Mouse (Mus musculus): ENCODE measurements at regions not wholly inside any gene's neighbourhood (a gene's known extent, or its start where the extent isn't known, plus 50 kb on each side); places are given as distances from the start of the nearest gene placed in this dataset.

DNA sequence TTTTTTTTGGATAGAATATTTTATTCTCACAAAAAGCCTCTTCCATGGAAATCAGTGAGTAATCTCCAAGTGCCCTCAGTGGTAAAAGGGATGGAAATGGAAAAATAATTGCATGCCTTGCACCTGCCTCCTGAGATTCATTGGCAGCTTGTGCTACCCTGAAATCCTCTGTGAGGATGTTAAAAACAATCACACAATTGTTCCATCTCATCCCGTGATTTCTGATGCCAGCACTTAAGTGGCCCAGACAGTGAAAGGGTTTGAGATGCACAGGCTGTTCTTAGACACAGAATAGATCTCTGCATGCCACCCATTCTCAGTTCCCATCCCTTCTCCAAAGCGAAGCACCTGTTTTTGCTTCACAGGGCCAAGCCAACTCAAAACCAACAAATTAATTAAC is 398.9 kb upstream of the Cd180 start:
- Histone ChIP-seq H3K9ac (ENCODE audit: low read depth, low read length) (no peak overlapping the region), H3K4me1 (ENCODE audit: control insufficient read depth, insufficient read depth, low read length) (no peaks in the 10 kb centered on the region), H3K27ac (ENCODE audit: low read depth, low read length) (no peak overlapping the region), H3K27me3 (ENCODE audit: control insufficient read depth, insufficient read depth, low read length) (no peaks in the 10 kb centered on the region), H3K4me2 (replicated peaks; ENCODE audit: low read depth, low read length) (no peak overlapping the region), H3K9me3 (ENCODE audit: control insufficient read depth, low read length) (no peaks in the 10 kb centered on the region), H3K36me3 (ENCODE audit: control insufficient read depth, insufficient read depth, low read length) (no peaks in the 10 kb centered on the region), H3K4me3 (ENCODE audit: low read length) (no peak overlapping the region)
- ATAC-seq (ENCODE audit: low FRiP score, low TSS enrichment): no peak
- 85% methylated on average over 2 of the region's 2 CpGs for WGBS

DNA sequence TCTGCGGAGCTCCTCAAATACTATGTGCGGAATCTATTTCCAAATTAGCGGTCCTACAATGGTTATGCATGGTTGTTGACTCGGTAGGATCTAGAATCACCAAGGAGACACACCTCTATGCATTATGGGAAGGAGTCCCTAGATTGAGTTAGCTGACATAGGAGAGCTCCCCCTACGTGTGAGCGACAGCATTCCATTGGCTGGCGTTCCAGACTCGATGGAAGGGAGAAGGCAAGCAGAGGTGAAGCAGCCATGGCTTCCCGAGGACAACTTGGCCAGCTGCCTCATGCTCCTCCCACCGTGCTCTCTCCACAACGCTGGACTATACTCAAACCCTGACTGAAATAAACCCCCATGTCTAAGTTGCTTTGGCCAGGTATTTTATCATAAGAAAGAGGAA is 398.3 kb upstream of the Cd180 start:
- H3K27ac ChIP-seq (ENCODE audit: low read depth, low read length): no peak overlapping the region
- H3K36me3 ChIP-seq (ENCODE audit: control insufficient read depth, insufficient read depth, low read length): no peaks in the 10 kb centered on the region
- 87% methylated on average over 11 of the region's 11 CpGs for WGBS
- no peak overlapping the region for H3K4me3 ChIP-seq (ENCODE audit: low read length)
- no peak for ATAC-seq (ENCODE audit: low FRiP score, low TSS enrichment)
- H3K27me3 ChIP-seq (ENCODE audit: control insufficient read depth, insufficient read depth, low read length): no peaks in the 10 kb centered on the region
- no peaks in the 10 kb centered on the region for H3K4me1 ChIP-seq (ENCODE audit: control insufficient read depth, insufficient read depth, low read length)
- no peaks in the 10 kb centered on the region for H3K9me3 ChIP-seq (ENCODE audit: control insufficient read depth, low read length)
- H3K9ac ChIP-seq (ENCODE audit: low read depth, low read length): no peak overlapping the region
- H3K4me2 ChIP-seq (replicated peaks; ENCODE audit: low read depth, low read length): no peak overlapping the region

DNA sequence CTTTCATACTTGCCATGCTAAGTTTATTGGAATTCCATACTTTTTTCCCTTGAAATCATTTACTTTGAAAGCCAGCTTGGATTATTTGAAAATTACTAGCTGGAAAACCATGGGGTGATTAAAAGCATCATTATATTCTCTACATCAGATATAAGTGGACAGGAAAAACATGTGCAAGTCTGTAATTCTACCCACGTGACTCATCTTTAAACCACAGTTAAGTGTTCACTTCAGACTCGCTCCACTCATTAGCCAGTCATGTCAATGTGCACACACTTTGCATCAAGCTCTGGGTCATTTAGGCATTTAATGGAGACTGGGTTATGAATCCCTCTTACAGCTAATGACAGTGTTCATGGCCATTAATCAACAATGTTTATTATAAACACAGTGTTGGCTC is 385.4 kb upstream of the Cd180 start:
- H3K4me1 ChIP-seq (ENCODE audit: control insufficient read depth, insufficient read depth, low read length): no peaks in the 10 kb centered on the region
- no peak for ATAC-seq (ENCODE audit: low FRiP score, low TSS enrichment)
- H3K9ac ChIP-seq (ENCODE audit: low read depth, low read length): no peak overlapping the region
- no peaks in the 10 kb centered on the region for H3K27me3 ChIP-seq (ENCODE audit: control insufficient read depth, insufficient read depth, low read length)
- WGBS: 65% methylated on average over 2 of the region's 2 CpGs
- H3K4me3 ChIP-seq (ENCODE audit: low read length): no peak overlapping the region
- H3K36me3 ChIP-seq (ENCODE audit: control insufficient read depth, insufficient read depth, low read length): no peaks in the 10 kb centered on the region
- no peak overlapping the region for H3K27ac ChIP-seq (ENCODE audit: low read depth, low read length)
- H3K4me2 ChIP-seq (replicated peaks; ENCODE audit: low read depth, low read length): no peak overlapping the region
- H3K9me3 ChIP-seq (ENCODE audit: control insufficient read depth, low read length): no peaks in the 10 kb centered on the region

DNA sequence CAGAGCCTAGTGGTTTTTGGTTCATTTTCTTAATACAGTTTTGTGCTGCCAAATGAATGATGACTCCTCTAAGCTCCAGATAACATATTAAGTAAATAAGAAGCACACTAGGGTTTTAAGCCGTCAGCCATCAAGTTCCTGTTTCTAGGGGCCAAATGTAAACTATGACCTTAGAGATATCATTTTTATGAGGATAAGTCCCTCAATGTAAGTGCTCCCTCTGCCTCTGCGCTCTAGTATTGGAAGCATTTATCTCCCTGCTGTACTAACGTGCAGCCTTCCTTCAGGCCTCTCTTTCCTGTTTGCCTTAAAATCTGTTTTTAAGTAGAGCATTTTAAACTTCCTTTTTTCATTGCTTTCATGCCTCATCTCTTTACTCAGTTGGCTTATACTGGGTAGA is 381.3 kb upstream of the Cd180 start:
- H3K4me1 ChIP-seq (ENCODE audit: control insufficient read depth, insufficient read depth, low read length): no peaks in the 10 kb centered on the region
- H3K4me2 ChIP-seq (replicated peaks; ENCODE audit: low read depth, low read length): no peak overlapping the region
- no peaks in the 10 kb centered on the region for H3K9me3 ChIP-seq (ENCODE audit: control insufficient read depth, low read length)
- H3K27me3 ChIP-seq (ENCODE audit: control insufficient read depth, insufficient read depth, low read length): no peaks in the 10 kb centered on the region
- no peak overlapping the region for H3K27ac ChIP-seq (ENCODE audit: low read depth, low read length)
- H3K9ac ChIP-seq (ENCODE audit: low read depth, low read length): no peak overlapping the region
- ATAC-seq (ENCODE audit: low FRiP score, low TSS enrichment): no peak
- H3K4me3 ChIP-seq (ENCODE audit: low read length): no peak overlapping the region
- WGBS: 53% methylated on average over 3 of the region's 3 CpGs
- no peaks in the 10 kb centered on the region for H3K36me3 ChIP-seq (ENCODE audit: control insufficient read depth, insufficient read depth, low read length)

DNA sequence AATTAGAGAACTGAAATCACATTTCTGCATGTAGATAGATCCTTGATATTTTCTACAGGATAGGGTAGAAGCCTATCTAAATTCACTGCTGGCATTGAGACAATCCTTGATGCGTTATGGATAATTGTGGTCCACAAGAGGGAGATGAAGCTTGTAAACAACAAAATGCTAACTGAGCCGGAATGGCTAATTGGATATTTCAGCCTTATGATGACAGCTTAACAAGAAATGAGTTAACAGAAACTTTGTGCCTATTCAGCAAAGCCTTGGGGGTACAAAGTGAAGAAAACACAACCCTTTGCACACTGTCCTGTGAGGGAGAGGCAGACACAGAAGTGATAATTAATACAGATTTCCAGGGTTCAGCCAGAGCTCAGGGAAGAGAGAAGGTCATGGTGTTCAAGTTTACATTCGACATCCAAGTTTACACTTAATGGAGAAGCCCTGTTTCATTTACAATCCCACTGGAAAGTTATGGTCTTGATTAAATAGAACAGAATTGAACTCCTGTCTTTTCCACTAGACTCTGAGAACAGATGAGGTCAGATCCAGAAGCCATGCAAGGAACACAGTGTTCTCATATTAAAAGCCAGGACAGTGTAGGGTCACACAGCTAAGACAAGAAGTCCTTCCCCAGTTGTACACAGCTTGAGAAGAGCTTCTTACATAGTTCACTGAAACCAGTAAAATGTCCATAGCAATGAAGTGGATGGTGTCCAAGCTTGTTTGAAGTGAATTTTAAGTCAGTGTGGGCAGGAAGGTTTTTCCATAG is 377.3 kb upstream of the Cd180 start:
- Histone ChIP-seq H3K27me3 (ENCODE audit: control insufficient read depth, insufficient read depth, low read length) (no peaks in the 10 kb centered on the region), H3K36me3 (ENCODE audit: control insufficient read depth, insufficient read depth, low read length) (no peaks in the 10 kb centered on the region), H3K9me3 (ENCODE audit: control insufficient read depth, low read length) (no peaks in the 10 kb centered on the region), H3K27ac (ENCODE audit: low read depth, low read length) (no peak overlapping the region), H3K9ac (ENCODE audit: low read depth, low read length) (no peak overlapping the region), H3K4me3 (ENCODE audit: low read length) (no peak overlapping the region), H3K4me1 (ENCODE audit: control insufficient read depth, insufficient read depth, low read length) (no peaks in the 10 kb centered on the region), H3K4me2 (replicated peaks; ENCODE audit: low read depth, low read length) (no peak overlapping the region)
- WGBS: 88% methylated on average over 3 of the region's 3 CpGs
- no peak for ATAC-seq (ENCODE audit: low FRiP score, low TSS enrichment)

DNA sequence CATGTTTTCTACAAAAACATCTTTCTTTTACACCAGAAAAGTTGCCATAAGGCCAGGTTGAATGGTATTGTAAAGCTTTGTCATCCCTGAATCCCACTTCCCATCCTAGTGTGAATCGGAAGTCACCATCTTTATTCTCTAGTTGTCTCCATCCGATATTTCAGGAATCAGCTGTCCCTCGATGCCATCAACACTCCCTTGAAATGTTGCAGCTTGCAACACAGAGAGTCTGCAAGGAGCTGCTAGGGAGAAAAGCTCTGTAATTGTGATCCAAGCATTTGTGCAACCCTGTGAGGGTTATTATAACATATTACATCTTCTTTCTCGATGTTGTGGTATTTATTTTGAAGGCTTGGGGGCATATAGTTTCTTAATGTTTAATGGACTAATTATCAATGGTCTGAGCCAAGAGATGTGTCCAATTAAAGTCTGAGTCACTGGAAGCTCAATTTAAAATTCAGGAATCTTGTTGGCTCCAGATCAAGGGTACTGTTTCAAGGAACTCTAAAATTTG is 374.4 kb upstream of the Cd180 start:
- Histone ChIP-seq H3K9me3 (ENCODE audit: control insufficient read depth, low read length) (no peaks in the 10 kb centered on the region), H3K36me3 (ENCODE audit: control insufficient read depth, insufficient read depth, low read length) (no peaks in the 10 kb centered on the region), H3K9ac (ENCODE audit: low read depth, low read length) (no peak overlapping the region), H3K27ac (ENCODE audit: low read depth, low read length) (no peak overlapping the region), H3K4me1 (ENCODE audit: control insufficient read depth, insufficient read depth, low read length) (no peaks in the 10 kb centered on the region), H3K27me3 (ENCODE audit: control insufficient read depth, insufficient read depth, low read length) (no peaks in the 10 kb centered on the region), H3K4me2 (replicated peaks; ENCODE audit: low read depth, low read length) (no peak overlapping the region), H3K4me3 (ENCODE audit: low read length) (no peak overlapping the region)
- no peak for ATAC-seq (ENCODE audit: low FRiP score, low TSS enrichment)
- 79% methylated on average over 4 of the region's 4 CpGs for WGBS

DNA sequence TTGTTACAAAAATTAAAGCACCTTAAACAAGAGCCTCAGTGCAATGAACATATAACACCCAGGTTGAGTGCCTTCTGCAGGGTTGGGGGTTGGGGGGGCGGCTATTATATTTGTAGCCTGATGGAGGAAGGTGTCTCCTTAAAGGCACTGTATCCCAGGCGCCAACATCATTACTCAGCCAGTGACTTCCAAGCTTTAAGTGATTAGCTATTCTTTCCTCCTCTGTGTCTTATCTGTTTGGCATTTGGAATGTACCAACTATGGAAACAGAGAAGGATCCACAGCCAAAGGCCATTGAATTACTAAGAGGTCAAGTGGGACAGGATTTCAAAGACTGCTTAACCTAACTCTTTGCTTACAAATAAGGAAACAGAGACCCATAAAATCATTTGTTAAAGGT is 373.9 kb upstream of the Cd180 start:
- no peak for ATAC-seq (ENCODE audit: low FRiP score, low TSS enrichment)
- Histone ChIP-seq H3K9ac (ENCODE audit: low read depth, low read length) (no peak overlapping the region), H3K9me3 (ENCODE audit: control insufficient read depth, low read length) (no peaks in the 10 kb centered on the region), H3K36me3 (ENCODE audit: control insufficient read depth, insufficient read depth, low read length) (no peaks in the 10 kb centered on the region), H3K27me3 (ENCODE audit: control insufficient read depth, insufficient read depth, low read length) (no peaks in the 10 kb centered on the region), H3K27ac (ENCODE audit: low read depth, low read length) (no peak overlapping the region), H3K4me1 (ENCODE audit: control insufficient read depth, insufficient read depth, low read length) (no peaks in the 10 kb centered on the region), H3K4me2 (replicated peaks; ENCODE audit: low read depth, low read length) (no peak overlapping the region), H3K4me3 (ENCODE audit: low read length) (no peak overlapping the region)
- 83% methylated on average over 2 of the region's 2 CpGs for WGBS

DNA sequence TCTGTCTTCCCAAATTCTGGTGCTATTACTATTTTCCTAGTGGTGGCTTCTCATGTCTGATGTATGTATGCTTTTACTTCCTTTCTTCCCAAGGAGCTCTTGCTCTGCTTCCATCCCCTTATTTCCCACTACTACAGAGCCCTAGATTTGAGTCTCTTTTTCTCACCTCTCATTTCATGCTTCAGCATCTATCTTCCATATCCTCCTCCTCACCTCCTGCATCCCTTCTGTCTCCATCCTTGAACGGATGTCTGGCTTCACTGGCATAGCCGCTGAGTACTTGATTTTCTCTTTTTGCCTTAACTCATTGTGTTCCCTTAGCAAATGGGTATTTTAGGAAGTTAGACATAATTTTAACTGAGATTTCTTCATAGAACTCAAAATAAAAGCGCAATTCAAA is 369.5 kb upstream of the Cd180 start:
- Histone ChIP-seq H3K4me3 (ENCODE audit: low read length) (no peak overlapping the region), H3K9me3 (ENCODE audit: control insufficient read depth, low read length) (no peaks in the 10 kb centered on the region), H3K36me3 (ENCODE audit: control insufficient read depth, insufficient read depth, low read length) (no peaks in the 10 kb centered on the region), H3K9ac (ENCODE audit: low read depth, low read length) (no peak overlapping the region), H3K4me1 (ENCODE audit: control insufficient read depth, insufficient read depth, low read length) (no peaks in the 10 kb centered on the region), H3K27ac (ENCODE audit: low read depth, low read length) (no peak overlapping the region), H3K27me3 (ENCODE audit: control insufficient read depth, insufficient read depth, low read length) (no peaks in the 10 kb centered on the region), H3K4me2 (replicated peaks; ENCODE audit: low read depth, low read length) (no peak overlapping the region)
- WGBS: 93% methylated on average over 3 of the region's 3 CpGs
- ATAC-seq (ENCODE audit: low FRiP score, low TSS enrichment): no peak

DNA sequence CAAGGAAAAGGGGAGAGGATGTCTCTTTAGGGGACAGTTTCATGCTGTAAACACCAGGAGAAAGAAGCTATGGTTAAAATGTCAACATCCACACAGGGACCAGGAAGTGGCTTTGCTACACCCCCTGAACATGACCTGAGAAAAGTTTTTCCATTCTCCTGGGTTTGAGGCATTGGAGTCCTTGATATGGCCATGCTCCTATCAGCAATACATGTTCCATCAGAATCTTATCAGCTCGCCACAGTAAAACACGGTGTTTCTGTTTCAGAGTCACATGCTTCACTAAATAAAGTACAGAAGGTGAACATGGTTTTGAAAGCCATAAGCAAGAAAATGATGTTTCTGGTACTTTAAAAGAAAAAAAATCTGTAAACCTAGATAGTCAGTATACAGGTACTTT is 367.4 kb upstream of the Cd180 start:
- Histone ChIP-seq H3K36me3 (ENCODE audit: control insufficient read depth, insufficient read depth, low read length) (no peaks in the 10 kb centered on the region), H3K9me3 (ENCODE audit: control insufficient read depth, low read length) (no peaks in the 10 kb centered on the region), H3K4me2 (replicated peaks; ENCODE audit: low read depth, low read length) (no peak overlapping the region), H3K4me3 (ENCODE audit: low read length) (no peak overlapping the region), H3K4me1 (ENCODE audit: control insufficient read depth, insufficient read depth, low read length) (no peaks in the 10 kb centered on the region), H3K27me3 (ENCODE audit: control insufficient read depth, insufficient read depth, low read length) (no peaks in the 10 kb centered on the region), H3K9ac (ENCODE audit: low read depth, low read length) (no peak overlapping the region), H3K27ac (ENCODE audit: low read depth, low read length) (no peak overlapping the region)
- whole genome bisulfite sequencing: 82% methylated on average over 2 of the region's 2 CpGs
- ATAC-seq (ENCODE audit: low FRiP score, low TSS enrichment): no peak
